Mouse (Mus musculus): Measurements from ENCODE around the gene Shoc2. TPM values are rescaled to one million over a fixed set of nuclear protein-coding genes. Genes with fewer than 3 reads are reported as not detected.
"Not testable (repeated sequence)": the region's sequence is repeated elsewhere in the genome, so short reads cannot be mapped to it uniquely, and the experiment has no call there.

Gene Shoc2
- polyA plus RNA-seq, 1 experiment = 35.5 TPM

DNA sequence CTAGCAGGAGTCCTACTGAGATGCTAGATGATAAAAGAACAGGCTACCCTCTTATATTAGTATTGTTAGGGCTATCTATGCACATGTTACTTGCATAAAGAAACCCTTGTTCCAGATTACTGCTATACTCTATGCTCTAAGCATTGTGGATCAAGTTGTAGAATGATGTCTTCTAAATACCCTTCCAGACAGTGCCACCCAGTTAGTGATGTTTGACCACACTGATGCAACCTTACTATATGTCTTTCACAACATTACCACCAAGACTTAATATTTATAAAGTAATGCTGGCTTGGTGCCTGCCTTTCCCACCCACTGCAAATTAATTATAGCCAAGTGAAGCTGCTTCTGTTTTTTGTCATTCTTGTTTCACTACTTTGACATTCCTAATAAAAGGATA, 11.1 kb upstream of the Shoc2 start:
- Histone ChIP-seq H3K4me3 (ENCODE audit: insufficient read depth, low read length) (no peak overlapping the region), H3K4me1 (ENCODE audit: control insufficient read depth, insufficient read depth, low read length) (peaks cover 7% of the 10 kb centered on the region), H3K27ac (ENCODE audit: insufficient read depth, low read depth, low read length) (no peak overlapping the region)
- no peak for TF ChIP-seq POLR2A (IDR thresholded peaks at IDR 0.05; ENCODE audit: borderline replicate concordance, low read depth, low read length)

DNA sequence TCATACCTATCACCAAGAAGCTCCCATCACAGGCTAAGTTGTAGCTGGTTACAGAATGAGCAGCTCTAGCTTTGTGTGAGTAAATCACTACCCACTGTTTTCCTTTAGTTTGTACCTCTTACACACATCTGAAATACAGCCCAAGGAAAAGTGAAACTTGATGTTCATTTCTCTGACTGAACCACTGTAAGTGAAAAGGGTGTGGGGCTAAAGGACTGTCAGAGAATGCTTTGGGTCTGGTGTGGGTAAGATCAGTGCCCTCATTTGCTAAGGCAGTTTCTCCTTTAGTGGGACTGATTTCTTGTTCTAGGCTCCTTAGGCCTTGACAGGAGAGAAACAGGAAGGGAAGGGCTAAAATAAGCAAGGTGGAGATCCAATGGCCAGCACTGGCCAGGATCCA, 10.1 kb upstream of the Shoc2 start:
- no peak overlapping the region for H3K27ac ChIP-seq (ENCODE audit: insufficient read depth, low read depth, low read length)
- TF ChIP-seq CTCF (IDR thresholded peaks at IDR 0.05; ENCODE audit: low read depth, low read length) (no peak), POLR2A (IDR thresholded peaks at IDR 0.05; ENCODE audit: borderline replicate concordance, low read depth, low read length) (no peak)

DNA sequence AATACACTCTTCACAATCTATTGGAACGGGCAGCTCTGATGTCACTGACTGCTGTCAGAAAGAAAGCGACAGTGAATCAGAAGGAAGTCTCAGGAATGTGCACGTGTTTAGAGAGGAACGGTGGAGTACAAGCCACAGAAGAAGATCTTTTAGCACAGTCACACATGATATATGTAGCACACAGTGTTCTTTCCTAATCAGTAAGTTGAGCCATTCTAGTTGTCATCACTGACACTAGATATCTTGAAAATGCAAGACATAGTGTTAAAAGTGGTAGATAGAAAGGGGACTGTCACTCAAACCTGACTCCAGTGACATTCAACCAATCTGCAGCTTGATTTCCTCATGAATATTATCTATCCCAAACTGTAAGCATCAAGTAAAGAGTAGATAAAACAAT, 4.6 kb upstream of the Shoc2 start:
- Histone ChIP-seq H3K4me1 (ENCODE audit: control insufficient read depth, insufficient read depth, low read length) (peaks cover 9% of the 10 kb centered on the region), H3K4me3 (ENCODE audit: insufficient read depth, low read length) (no peak overlapping the region), H3K27ac (ENCODE audit: insufficient read depth, low read depth, low read length) (no peak overlapping the region)
- no peak for TF ChIP-seq CTCF (IDR thresholded peaks at IDR 0.05; ENCODE audit: low read depth, low read length)
- TF ChIP-seq POLR2A (IDR thresholded peaks at IDR 0.05; ENCODE audit: borderline replicate concordance, low read depth, low read length) = no peak

More for the DNA sequence above, 10.1 kb upstream of the Shoc2 start:
- peaks cover 7% of the 10 kb centered on the region for H3K4me1 ChIP-seq (ENCODE audit: control insufficient read depth, insufficient read depth, low read length)
- no peak overlapping the region for H3K4me3 ChIP-seq (ENCODE audit: insufficient read depth, low read length)

DNA sequence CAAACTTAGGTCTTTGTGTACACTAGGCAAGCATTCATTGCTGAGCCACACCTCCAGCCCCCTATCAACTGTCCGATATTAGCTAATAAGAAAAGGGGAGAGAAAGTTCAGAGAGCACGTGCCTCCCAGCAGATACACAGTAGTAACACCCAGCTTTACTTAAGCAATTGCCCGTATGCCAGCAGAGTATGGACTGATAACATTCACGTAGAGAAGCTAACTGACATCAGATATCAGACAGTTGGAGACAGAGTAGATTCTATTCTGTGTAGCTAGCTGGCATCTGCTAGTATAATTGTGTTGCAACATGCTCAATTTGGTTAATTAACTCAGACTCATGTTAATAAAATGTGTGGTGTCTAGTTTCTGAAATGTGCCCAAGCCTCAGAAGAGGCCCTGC, 3.0 kb upstream of the Shoc2 start:
- Histone ChIP-seq H3K27ac (ENCODE audit: insufficient read depth, low read depth, low read length) (no peak overlapping the region), H3K4me3 (ENCODE audit: insufficient read depth, low read length) (no peak overlapping the region), H3K4me1 (ENCODE audit: control insufficient read depth, insufficient read depth, low read length) (peaks cover 9% of the 10 kb centered on the region)
- no peak for TF ChIP-seq CTCF (IDR thresholded peaks at IDR 0.05; ENCODE audit: low read depth, low read length)
- no peak for TF ChIP-seq POLR2A (IDR thresholded peaks at IDR 0.05; ENCODE audit: borderline replicate concordance, low read depth, low read length)

DNA sequence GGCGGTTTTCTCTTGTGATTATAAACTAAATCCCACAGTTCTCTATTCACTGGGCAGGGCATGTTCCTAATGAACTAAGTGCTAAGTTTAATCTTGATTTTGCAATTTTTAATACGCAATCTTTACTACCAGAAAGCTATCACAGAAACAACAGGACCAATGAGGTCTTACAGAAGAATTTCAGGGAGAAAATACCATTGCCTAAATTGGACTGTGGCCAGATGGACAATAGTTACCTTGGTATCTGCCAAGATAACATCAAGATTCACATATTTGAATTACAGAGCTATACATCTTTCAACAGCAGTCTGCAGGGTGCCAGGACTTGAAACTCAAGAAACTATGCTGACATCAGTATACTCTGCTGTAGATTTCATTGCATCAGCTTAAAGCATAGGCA, 1.8 kb upstream of the Shoc2 start:
- H3K27ac ChIP-seq (ENCODE audit: insufficient read depth, low read depth, low read length) = peak overlapping the region; percentile 45
- peak overlapping the region; percentile 13; the same call in 1 of the 2 replicates for H3K4me3 ChIP-seq (ENCODE audit: insufficient read depth, low read length)
- H3K4me1 ChIP-seq (ENCODE audit: control insufficient read depth, insufficient read depth, low read length) = peaks cover 11% of the 10 kb centered on the region
- no peak for TF ChIP-seq CTCF (IDR thresholded peaks at IDR 0.05; ENCODE audit: low read depth, low read length)
- TF ChIP-seq POLR2A (IDR thresholded peaks at IDR 0.05; ENCODE audit: borderline replicate concordance, low read depth, low read length) = no peak

DNA sequence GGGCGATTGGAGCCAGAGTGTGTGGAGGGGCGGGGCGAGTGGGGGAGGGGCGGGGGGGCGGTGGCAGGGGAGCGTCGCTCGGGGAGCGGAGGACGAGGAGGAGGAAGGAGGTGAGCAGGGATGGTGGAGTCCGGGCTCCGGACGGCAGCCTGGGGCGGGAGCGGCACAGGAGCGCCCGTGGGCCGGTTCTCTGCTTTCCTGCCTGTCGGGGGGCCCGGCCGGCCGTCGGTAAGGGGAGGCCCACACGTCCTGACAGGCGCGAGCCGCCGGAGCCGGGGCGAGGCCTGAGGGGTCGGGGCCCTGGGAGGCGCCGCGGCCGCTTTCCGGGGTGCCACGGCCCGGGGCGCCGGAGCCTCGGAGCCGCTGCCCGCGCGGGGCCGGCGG, 672 bp downstream of the Shoc2 start:
- TF ChIP-seq CTCF (IDR thresholded peaks at IDR 0.05; ENCODE audit: low read depth, low read length) (no peak), POLR2A (IDR thresholded peaks at IDR 0.05; ENCODE audit: borderline replicate concordance, low read depth, low read length) (no peak)
- Histone ChIP-seq H3K4me1 (ENCODE audit: control insufficient read depth, insufficient read depth, low read length) (peaks cover 12% of the 10 kb centered on the region), H3K4me3 (ENCODE audit: insufficient read depth, low read length) (peak overlapping the region; percentile 81), H3K27ac (ENCODE audit: insufficient read depth, low read depth, low read length) (peak overlapping the region; percentile 57)

DNA sequence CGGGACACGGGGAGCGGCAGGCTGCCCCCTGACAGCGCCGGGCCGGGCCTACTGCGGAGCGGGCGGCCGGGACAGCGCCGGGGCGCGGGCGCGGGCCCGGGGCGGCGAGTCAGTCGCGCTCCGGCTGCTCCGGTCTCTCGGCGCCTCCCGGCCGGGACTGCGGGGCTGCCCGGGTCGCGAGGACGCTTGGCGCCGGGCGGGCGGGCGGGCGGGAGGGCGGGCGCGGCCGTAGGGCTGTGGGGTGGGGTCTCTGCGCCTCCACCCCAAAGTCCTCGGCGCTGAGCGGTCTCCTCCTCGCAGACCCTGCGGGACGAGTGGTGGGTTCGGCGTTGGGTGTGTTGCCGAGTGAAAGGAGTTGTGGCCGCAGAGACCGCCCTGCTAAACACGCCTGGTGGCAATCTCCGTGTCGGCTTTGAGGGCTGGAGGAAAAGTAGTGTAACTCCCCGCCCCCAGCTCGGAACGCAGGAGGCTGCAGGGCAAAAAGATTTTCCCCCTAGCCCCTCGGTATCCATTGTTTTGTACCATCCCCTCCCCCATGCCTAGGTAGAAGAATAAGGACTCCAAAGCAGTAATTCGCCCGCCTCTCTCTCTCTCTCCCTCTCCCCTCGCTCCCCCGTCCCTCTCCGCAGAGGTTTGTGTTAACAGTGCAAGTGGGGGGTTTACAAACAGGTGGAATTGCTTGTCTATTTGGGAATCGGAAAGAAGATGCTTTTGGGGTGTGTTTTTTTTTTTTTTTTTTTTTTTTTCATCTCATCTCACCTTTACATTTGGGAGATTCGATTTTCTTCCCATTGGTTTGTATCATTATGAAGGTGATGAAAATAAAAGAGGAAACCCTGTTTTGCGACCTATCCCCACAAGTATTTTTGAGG, 1.3 kb downstream of the Shoc2 start:
- peak overlapping the region; percentile 81 for H3K4me3 ChIP-seq (ENCODE audit: insufficient read depth, low read length)
- peak overlapping the region; percentile 57; the same call in 1 of the 2 replicates for H3K27ac ChIP-seq (ENCODE audit: insufficient read depth, low read depth, low read length)
- TF ChIP-seq CTCF (IDR thresholded peaks at IDR 0.05; ENCODE audit: low read depth, low read length) = no peak
- TF ChIP-seq POLR2A (IDR thresholded peaks at IDR 0.05; ENCODE audit: borderline replicate concordance, low read depth, low read length) = no peak
- peaks cover 12% of the 10 kb centered on the region for H3K4me1 ChIP-seq (ENCODE audit: control insufficient read depth, insufficient read depth, low read length)

DNA sequence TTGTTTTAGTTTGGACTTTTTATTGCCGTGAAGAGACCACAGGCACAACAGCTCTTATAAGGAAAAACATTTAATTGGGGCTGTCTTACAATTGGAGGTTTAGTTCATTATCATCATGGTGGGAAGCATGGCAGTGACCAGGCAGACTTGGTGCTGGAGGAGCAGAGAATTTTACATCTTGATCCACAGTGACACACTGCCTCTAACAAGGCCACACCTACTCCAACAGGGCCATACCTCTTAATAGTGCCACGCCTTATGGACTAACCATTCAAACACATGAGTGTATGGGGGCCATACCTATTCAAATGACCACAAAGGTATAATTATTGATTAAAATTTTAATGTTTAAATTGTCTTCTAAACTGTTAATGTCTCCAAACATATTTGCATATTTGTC, 13.4 kb downstream of the Shoc2 start:
- TF ChIP-seq POLR2A (IDR thresholded peaks at IDR 0.05; ENCODE audit: borderline replicate concordance, low read depth, low read length) (no peak), CTCF (IDR thresholded peaks at IDR 0.05; ENCODE audit: low read depth, low read length) (no peak)
- no peak overlapping the region for H3K4me3 ChIP-seq (ENCODE audit: insufficient read depth, low read length)
- H3K27ac ChIP-seq (ENCODE audit: insufficient read depth, low read depth, low read length) = no peak overlapping the region
- 0 out of 2 replicates have a peak, but pooled peaks cover 2% of the 10 kb centered on the region for H3K4me1 ChIP-seq (ENCODE audit: control insufficient read depth, insufficient read depth, low read length)

DNA sequence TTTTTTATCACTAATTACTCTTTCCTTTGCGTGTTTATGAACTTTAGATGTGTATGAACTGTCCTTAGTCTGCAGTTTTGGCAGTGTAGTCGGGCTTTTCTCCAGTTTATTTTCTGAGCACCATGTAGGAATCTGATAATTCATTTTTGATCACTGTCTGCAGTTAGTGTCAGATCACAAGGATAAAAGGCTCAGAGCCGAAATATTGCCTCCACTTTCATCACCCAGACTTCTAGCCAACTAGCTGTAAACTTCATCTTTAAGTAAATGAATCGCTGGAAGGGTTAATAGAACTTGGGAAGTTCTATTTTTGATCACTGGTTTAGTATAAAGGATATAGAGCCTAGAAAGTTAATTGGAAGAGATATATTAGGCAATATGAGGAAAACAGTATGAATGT, 18.4 kb downstream of the Shoc2 start:
- TF ChIP-seq CTCF (IDR thresholded peaks at IDR 0.05; ENCODE audit: low read depth, low read length) = no peak
- TF ChIP-seq POLR2A (IDR thresholded peaks at IDR 0.05; ENCODE audit: borderline replicate concordance, low read depth, low read length) = no peak
- no peak overlapping the region for H3K4me3 ChIP-seq (ENCODE audit: insufficient read depth, low read length)
- no peak overlapping the region for H3K27ac ChIP-seq (ENCODE audit: insufficient read depth, low read depth, low read length)
- H3K4me1 ChIP-seq (ENCODE audit: control insufficient read depth, insufficient read depth, low read length) = 0 out of 2 replicates have a peak, but pooled peaks cover 2% of the 10 kb centered on the region

DNA sequence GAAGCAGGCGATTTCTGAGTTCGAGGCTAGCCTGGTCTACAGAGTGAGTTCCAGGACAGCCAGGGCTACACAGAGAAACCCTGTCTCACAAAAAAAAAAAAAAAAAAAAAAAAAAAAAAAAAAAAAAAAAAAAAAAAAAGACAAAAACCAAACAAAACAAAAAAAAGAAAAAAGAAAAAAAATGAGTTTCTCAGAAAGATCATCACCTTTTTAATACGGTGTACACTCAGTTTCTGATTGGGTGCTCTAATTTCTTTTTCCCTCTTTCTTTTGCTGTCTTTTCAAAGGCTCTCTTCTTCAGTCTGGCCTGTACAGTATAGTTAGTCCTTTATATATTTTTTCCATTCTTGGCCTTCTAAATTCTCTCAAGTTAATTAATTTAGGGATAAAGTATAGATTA, 20.2 kb downstream of the Shoc2 start:
- not testable (repeated sequence) for H3K4me3 ChIP-seq (ENCODE audit: insufficient read depth, low read length); H3K27ac ChIP-seq (ENCODE audit: insufficient read depth, low read depth, low read length); H3K4me1 ChIP-seq (ENCODE audit: control insufficient read depth, insufficient read depth, low read length)

All from bone marrow macrophage, adult 2 months (primary cell).